Comparison of ENCODE assay signal across 8 mouse cellular contexts in the genomic region with DNA sequence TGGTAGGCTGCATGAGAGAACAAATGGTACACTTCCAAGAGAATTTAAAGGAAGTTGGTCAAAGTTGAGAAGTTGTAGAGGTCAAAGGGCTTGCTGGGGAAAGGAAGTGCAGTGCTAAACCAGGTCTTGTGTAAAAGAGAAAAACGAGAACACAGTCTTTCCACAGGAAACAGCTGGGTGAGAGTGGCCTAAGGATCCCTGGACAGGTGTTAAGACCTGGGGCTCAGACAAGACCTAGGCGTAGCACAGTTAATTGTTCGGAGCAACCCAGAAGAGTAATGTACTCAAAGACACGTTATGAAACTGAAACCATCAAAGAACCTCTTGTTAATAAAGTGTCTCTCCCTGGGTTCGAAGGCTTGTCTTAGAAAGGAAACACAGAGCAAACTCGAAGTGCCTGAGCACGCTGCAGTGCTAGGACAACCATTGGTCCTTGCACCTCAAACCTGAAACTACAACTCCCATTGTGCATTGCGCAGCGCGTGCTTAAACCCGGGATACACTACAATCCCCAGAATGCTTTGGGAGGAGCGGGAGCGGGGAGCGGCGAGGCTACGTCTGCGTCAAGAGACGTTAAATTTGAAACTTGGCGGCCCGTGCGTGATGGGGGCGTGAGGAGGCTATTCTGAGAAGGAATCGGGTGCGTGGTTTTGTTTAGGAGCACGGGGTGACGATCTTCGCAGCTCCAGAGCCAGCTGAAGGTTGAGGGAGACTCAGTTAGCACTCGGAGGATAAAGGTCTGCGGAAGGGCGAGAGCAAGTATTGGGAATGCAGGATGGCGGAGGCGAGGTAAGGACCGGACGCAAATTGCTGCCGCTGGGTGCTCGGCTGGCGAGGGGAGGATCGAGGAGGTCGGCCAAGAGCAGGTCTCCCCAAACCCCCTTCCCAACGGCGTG. TPM values are rescaled to one million over a fixed set of nuclear protein-coding genes. Genes with fewer than 3 reads are reported as not detected.
DNase-seq lines count a peak whose midpoint lies in the region; ATAC-seq and TF ChIP-seq lines count a peak whose summit lies in the region.

Bub1b (plus strand) TSS at position 539 of the 896 bp plus-strand sequence.

- ATAC-seq in forebrain, embryonic 11.5 days (replicated peaks; ENCODE audit: low FRiP score), result peak; percentile 98
- peak; percentile 95 for ATAC-seq in heart, embryonic 16.5 days (replicated peaks; ENCODE audit: extremely low read depth, insufficient read depth, low FRiP score)
- ATAC-seq in liver, embryonic 15.5 days (ENCODE audit: insufficient read depth), result peak; percentile 93
- ATAC-seq in neural tube, embryonic 12.5 days (ENCODE audit: low FRiP score, low read depth), result peak; percentile 98

- dilution Hi-C loops in CH12.LX (cut with MboI; ENCODE audit: extremely low pct_ligation_motif_present, extremely low pct_unique_long_range_greater_than_20kb, low sequenced_read_pairs), result no loop called here

- H3K4me2 ChIP-seq in CH12.LX (ENCODE audit: insufficient read depth, low read depth, poor library complexity, severe bottlenecking), result peak within 1 kb of the TSS; percentile 85
- H3K4me2 ChIP-seq in forebrain, embryonic 11.5 days (ENCODE audit: low read depth, low read length, severe bottlenecking), result peak within 1 kb of the TSS; percentile 66
- H3K4me2 ChIP-seq in heart, embryonic 16.5 days (ENCODE audit: low read depth, low read length), result peak within 1 kb of the TSS; percentile 63
- peak within 1 kb of the TSS; percentile 75 for H3K4me2 ChIP-seq in liver, embryonic 15.5 days
- H3K4me2 ChIP-seq in neural tube, embryonic 12.5 days (replicated peaks), result peak within 1 kb of the TSS; percentile 83

- no peak for TF ChIP-seq CTCF in CH12.LX (conservative IDR thresholded peaks at IDR 0.05 in 1 of 2, IDR thresholded peaks at IDR 0.05 in 1 of 2; ENCODE audit: low read depth in 2 of 2, low read length in 2 of 2)

- peak; percentile 97 for DNase-seq in CH12.LX (ENCODE audit: extremely low read depth)
- DNase-seq in c-Kit-positive CD71-positive TER-119-negative erythroid progenitor cells, embryonic 14.5 days (ENCODE audit: low read depth), result peak; percentile 91
- peak; percentile 94 for DNase-seq in forebrain, embryonic 11.5 days (ENCODE audit: low spot score)
- DNase-seq in kidney, postnatal 36 days, result peak; percentile 94 to 96
- peak; percentile 90 for DNase-seq in telencephalon, adult 2 months (ENCODE audit: low read depth, low spot score)

- H3K36me3 ChIP-seq in CH12.LX (replicated peaks in 1 of 2; ENCODE audit: control insufficient read depth in 1 of 2, insufficient read depth in 1 of 2, low read length in 1 of 2), result peaks cover 21 to 30% of the 10 kb centered on the region in 2 experiments
- H3K36me3 ChIP-seq in forebrain, embryonic 11.5 days (ENCODE audit: control insufficient read depth, insufficient read depth, low read length), result no peaks in the 10 kb centered on the region
- H3K36me3 ChIP-seq in heart, embryonic 16.5 days (ENCODE audit: control insufficient read depth, insufficient read depth), result 0 out of 2 replicates have a peak, but pooled peaks cover 2% of the 10 kb centered on the region
- H3K36me3 ChIP-seq in liver, embryonic 15.5 days (replicated peaks), result peaks cover 32% of the 10 kb centered on the region
- H3K36me3 ChIP-seq in neural tube, embryonic 12.5 days, result peaks cover 18% of the 10 kb centered on the region

- WGBS in forebrain, embryonic 11.5 days, result 6% methylated on average over 41 of the region's 41 CpGs
- WGBS in heart, embryonic 16.5 days, result 5% methylated on average over 41 of the region's 41 CpGs
- 5% methylated on average over 41 of the region's 41 CpGs for WGBS in liver, embryonic 15.5 days (ENCODE audit: insufficient replicate concordance)
- 6% methylated on average over 41 of the region's 41 CpGs for WGBS in neural tube, embryonic 12.5 days

- H3K79me2 ChIP-seq in CH12.LX (replicated peaks; ENCODE audit: control insufficient read depth, extremely low read depth, insufficient read depth, poor library complexity, severe bottlenecking), result peaks cover 46% of the 10 kb centered on the region

- H3K9ac ChIP-seq in CH12.LX (ENCODE audit: insufficient read depth, low read depth), result peak within 1 kb of the TSS; percentile 62
- H3K9ac ChIP-seq in forebrain, embryonic 11.5 days (ENCODE audit: low read length), result peak within 1 kb of the TSS; percentile 68
- H3K9ac ChIP-seq in heart, embryonic 16.5 days (ENCODE audit: low read length), result peak within 1 kb of the TSS; percentile 82
- peak within 1 kb of the TSS; percentile 90 for H3K9ac ChIP-seq in liver, embryonic 15.5 days
- peak within 1 kb of the TSS; percentile 68 for H3K9ac ChIP-seq in neural tube, embryonic 12.5 days

- no peak for TF ChIP-seq RAD21 in CH12.LX (IDR thresholded peaks at IDR 0.05; ENCODE audit: low read depth, low read length)

- in situ Hi-C loops in CH12.LX (cut with MboI; ENCODE audit: low pct_ligation_motif_present, low pct_unique_long_range_greater_than_20kb, low sequenced_read_pairs), result loop anchor here (5.0 kb wide), 1 partner anchor 46 kb away; no protein-coding TSS in a partner anchor

- peaks cover 2% of the 10 kb centered on the region for H3K9me3 ChIP-seq in CH12.LX (replicated peaks; ENCODE audit: low read length)
- no peaks in the 10 kb centered on the region for H3K9me3 ChIP-seq in forebrain, embryonic 11.5 days (ENCODE audit: control insufficient read depth, low read length)
- H3K9me3 ChIP-seq in heart, embryonic 16.5 days (replicated peaks; ENCODE audit: control insufficient read depth, low read length), result no peaks in the 10 kb centered on the region
- H3K9me3 ChIP-seq in liver, embryonic 15.5 days (replicated peaks), result no peaks in the 10 kb centered on the region
- no peaks in the 10 kb centered on the region for H3K9me3 ChIP-seq in neural tube, embryonic 12.5 days

- H3K4me1 ChIP-seq in CH12.LX (ENCODE audit: control insufficient read depth in 1 of 2, insufficient read depth in 2 of 2), result peaks cover 16 to 33% of the 10 kb centered on the region in 2 experiments
- H3K4me1 ChIP-seq in forebrain, embryonic 11.5 days (replicated peaks; ENCODE audit: control insufficient read depth, insufficient read depth, low read length), result peaks cover 2% of the 10 kb centered on the region; the same call in 1 of the 2 replicates
- H3K4me1 ChIP-seq in heart, embryonic 16.5 days (ENCODE audit: control insufficient read depth, insufficient read depth, low read length), result peaks cover 32% of the 10 kb centered on the region
- H3K4me1 ChIP-seq in liver, embryonic 15.5 days (replicated peaks), result peaks cover 34% of the 10 kb centered on the region
- peaks cover 20% of the 10 kb centered on the region for H3K4me1 ChIP-seq in neural tube, embryonic 12.5 days

- peak; percentile 75 for TF ChIP-seq POLR2A in CH12.LX (IDR thresholded peaks at IDR 0.05; ENCODE audit: low read depth, low read length)

- TF ChIP-seq EP300 in CH12.LX (IDR thresholded peaks at IDR 0.05; ENCODE audit: low read length), result peak; percentile 84

- no peaks in the 10 kb centered on the region for H3K27me3 ChIP-seq in CH12.LX (replicated peaks)
- H3K27me3 ChIP-seq in forebrain, embryonic 11.5 days (ENCODE audit: control insufficient read depth, insufficient read depth, low read length), result no peaks in the 10 kb centered on the region
- no peaks in the 10 kb centered on the region for H3K27me3 ChIP-seq in heart, embryonic 16.5 days (ENCODE audit: control insufficient read depth, insufficient read depth, low read length)
- H3K27me3 ChIP-seq in liver, embryonic 15.5 days, result no peaks in the 10 kb centered on the region
- no peaks in the 10 kb centered on the region for H3K27me3 ChIP-seq in neural tube, embryonic 12.5 days (replicated peaks)

- peak within 1 kb of the TSS; percentile 47 for H3K27ac ChIP-seq in CH12.LX (ENCODE audit: insufficient read depth, low read depth)
- no peak within 1 kb of the TSS for H3K27ac ChIP-seq in forebrain, embryonic 11.5 days (ENCODE audit: low read depth, low read length)
- H3K27ac ChIP-seq in heart, embryonic 16.5 days (ENCODE audit: low read length), result peak within 1 kb of the TSS; percentile 34
- H3K27ac ChIP-seq in liver, embryonic 15.5 days (replicated peaks), result peak within 1 kb of the TSS; percentile 71
- no peak within 1 kb of the TSS for H3K27ac ChIP-seq in neural tube, embryonic 12.5 days

- peak within 1 kb of the TSS; percentile 58 to 79 (median 72) for H3K4me3 ChIP-seq in CH12.LX (replicated peaks in 1 of 3; ENCODE audit: low read depth in 2 of 3, low read length in 2 of 3, poor library complexity in 1 of 3)
- H3K4me3 ChIP-seq in forebrain, embryonic 11.5 days (ENCODE audit: low read depth, low read length), result peak within 1 kb of the TSS; percentile 57
- H3K4me3 ChIP-seq in heart, embryonic 16.5 days (ENCODE audit: low read length), result peak within 1 kb of the TSS; percentile 86
- H3K4me3 ChIP-seq in liver, embryonic 15.5 days (replicated peaks), result peak within 1 kb of the TSS; percentile 81
- H3K4me3 ChIP-seq in neural tube, embryonic 12.5 days, result peak within 1 kb of the TSS; percentile 59

TF ChIP-seq in CH12.LX, 34 proteins besides CTCF, POLR2A, EP300 and RAD21 (continues in another document):
- peak; percentile 71 for TF ChIP-seq MAZ (IDR thresholded peaks at IDR 0.05; ENCODE audit: low read depth, low read length)
- 0 out of 2 replicates have a peak, but pooled peaks have one; percentile 23 for TF ChIP-seq ELF1 (IDR thresholded peaks at IDR 0.05; ENCODE audit: low read depth, low read length)
- TF ChIP-seq SIN3A (IDR thresholded peaks at IDR 0.05; ENCODE audit: low read length), result peak; percentile 97
- no peak for TF ChIP-seq CHD1 (IDR thresholded peaks at IDR 0.05; ENCODE audit: low read depth, low read length)
- TF ChIP-seq SMC3 (IDR thresholded peaks at IDR 0.05; ENCODE audit: low read depth, low read length), result no peak; the same call in 1 of the 2 replicates
- TF ChIP-seq NELFE (IDR thresholded peaks at IDR 0.05; ENCODE audit: low read depth, low read length), result peak; percentile 45; the same call in 1 of the 2 replicates
- TF ChIP-seq E2F4 (IDR thresholded peaks at IDR 0.05; ENCODE audit: insufficient replicate concordance, low read depth, low read length), result peak; percentile 93; the same call in 1 of the 2 replicates
- peak; percentile 91 for TF ChIP-seq BHLHE40 (IDR thresholded peaks at IDR 0.05; ENCODE audit: low read depth, low read length)
- TF ChIP-seq USF2 (conservative IDR thresholded peaks at IDR 0.05; ENCODE audit: low read depth, low read length), result no peak; the same call in 1 of the 2 replicates
- no peak for TF ChIP-seq MAFK (IDR thresholded peaks at IDR 0.05; ENCODE audit: insufficient replicate concordance, low read length)
- peak; percentile 53; the same call in 1 of the 2 replicates for TF ChIP-seq GABPA (IDR thresholded peaks at IDR 0.05; ENCODE audit: insufficient replicate concordance, low read depth, low read length)

RNA-seq across cellular contexts. Expression of gene Bub1b, which starts in this region (rescaled TPM):
- total RNA-seq in CH12.LX (2012; rRNA removed) (91.5 and 98.3 TPM in 2 replicates), CH12.LX (2014; rRNA removed) (113 and 118 TPM in 2 replicates)
- 99.3 and 113 TPM in 2 replicates for polyA plus RNA-seq in CH12.LX (2012; ENCODE audit: insufficient read length, low read depth)
- polyA plus RNA-seq in forebrain, embryonic 11.5 days (2014; fragmentation: Nextera tagmentation; extraction: Ambion mirVana), result 146 and 148 TPM in 2 replicates
- polyA plus RNA-seq in heart, embryonic 16.5 days (2015; fragmentation: Nextera tagmentation; extraction: Ambion mirVana), result 74.8 and 78.4 TPM in 2 replicates
- 43.6 and 47.1 TPM in 2 replicates for polyA plus RNA-seq in liver, embryonic 15.5 days (2015; fragmentation: Nextera tagmentation; extraction: Ambion mirVana)
- polyA plus RNA-seq in neural tube, embryonic 12.5 days (2016; fragmentation: Nextera tagmentation; extraction: Ambion mirVana), result 62.9 and 63.6 TPM in 2 replicates

Comparison
In these comparisons a context has a peak if more than half of its experiments do, and no peak if none do; other contexts are left out.
1. H3K27ac ChIP-seq: peak in CH12.LX (single experiment), heart, embryonic 16.5 days (single experiment) and liver, embryonic 15.5 days (single experiment); none in forebrain, embryonic 11.5 days (single experiment) and neural tube, embryonic 12.5 days (single experiment).
2. Peak in every context shown above with its lines, with median percentiles within 50 percentile points of each other: DNase-seq, H3K4me2 ChIP-seq, H3K4me3 ChIP-seq, H3K9ac ChIP-seq and ATAC-seq.